Mouse (Mus musculus): ENCODE measurements at regions not wholly inside any gene's neighbourhood (a gene's known extent, or its start where the extent isn't known, plus 50 kb on each side); places are given as distances from the start of the nearest gene placed in this dataset.

GRCm38 (mm10) chr13:86274926-86275622 is 228.4 kb upstream of the Cox7c start:
- WGBS = 89% methylated on average over 2 of the region's 2 CpGs
- no peaks in the 10 kb centered on the region for H3K9me3 ChIP-seq
- no peaks in the 10 kb centered on the region for H3K27me3 ChIP-seq
- ATAC-seq (ENCODE audit: low FRiP score) = no peak
- H3K9ac ChIP-seq = no peak overlapping the region
- no peaks in the 10 kb centered on the region for H3K4me1 ChIP-seq
- H3K27ac ChIP-seq = no peak overlapping the region
- no peak overlapping the region for H3K4me3 ChIP-seq (replicated peaks)
- no peak overlapping the region for H3K4me2 ChIP-seq
- H3K36me3 ChIP-seq (replicated peaks) = no peaks in the 10 kb centered on the region

DNA sequence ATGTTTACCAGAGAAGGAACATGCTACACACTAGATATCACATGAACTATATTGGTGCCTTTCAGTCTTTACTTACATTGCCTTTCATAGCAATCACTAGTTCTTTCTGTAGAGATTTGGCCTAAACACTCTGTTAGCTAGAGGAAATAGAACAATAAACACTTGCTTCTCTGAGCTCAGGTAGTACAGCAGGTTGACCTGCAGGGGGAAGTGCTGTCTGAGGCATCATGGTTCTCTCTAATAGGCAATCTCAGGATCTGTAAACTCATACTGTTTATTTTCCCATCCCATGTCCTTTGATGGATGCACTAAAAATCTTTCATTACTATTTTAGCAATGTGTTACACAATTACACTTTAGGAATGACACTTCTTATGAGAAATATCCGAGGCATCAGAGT is 191.3 kb upstream of the Cox7c start:
- Histone ChIP-seq H3K4me1 (no peaks in the 10 kb centered on the region), H3K27me3 (no peaks in the 10 kb centered on the region), H3K4me3 (replicated peaks) (no peak overlapping the region), H3K9ac (no peak overlapping the region), H3K36me3 (replicated peaks) (no peaks in the 10 kb centered on the region), H3K4me2 (no peak overlapping the region), H3K27ac (no peak overlapping the region), H3K9me3 (no peaks in the 10 kb centered on the region)
- 91% methylated on average over 1 of the region's 1 CpGs for WGBS
- ATAC-seq (ENCODE audit: low FRiP score) = no peak

DNA sequence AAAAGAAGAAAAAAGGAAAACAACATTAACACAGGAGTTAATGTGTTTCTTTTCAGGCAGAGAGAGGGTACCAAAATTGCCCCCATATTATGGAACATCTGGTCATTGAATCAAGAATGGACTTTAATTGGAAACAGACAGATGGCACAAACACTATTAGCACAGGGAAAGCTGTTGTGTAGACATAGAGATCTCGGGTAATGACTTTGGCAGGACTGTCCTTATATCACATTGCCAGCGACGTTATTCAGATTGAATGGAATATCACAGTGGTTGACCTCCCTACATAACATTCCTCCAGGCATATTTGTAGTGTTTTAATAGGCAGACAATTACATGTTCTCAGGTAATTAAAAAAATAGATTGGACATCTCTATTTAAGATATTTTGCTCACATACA is 158.9 kb upstream of the Cox7c start:
- no peaks in the 10 kb centered on the region for H3K4me1 ChIP-seq
- 69% methylated on average over 3 of the region's 3 CpGs for WGBS
- H3K4me2 ChIP-seq = no peak overlapping the region
- ATAC-seq (ENCODE audit: low FRiP score) = peak; percentile 71; the same call in 1 of the 2 replicates
- no peak overlapping the region for H3K27ac ChIP-seq
- H3K27me3 ChIP-seq = no peaks in the 10 kb centered on the region
- H3K9me3 ChIP-seq = no peaks in the 10 kb centered on the region
- H3K9ac ChIP-seq = no peak overlapping the region
- no peak overlapping the region for H3K4me3 ChIP-seq (replicated peaks)
- no peaks in the 10 kb centered on the region for H3K36me3 ChIP-seq (replicated peaks)

DNA sequence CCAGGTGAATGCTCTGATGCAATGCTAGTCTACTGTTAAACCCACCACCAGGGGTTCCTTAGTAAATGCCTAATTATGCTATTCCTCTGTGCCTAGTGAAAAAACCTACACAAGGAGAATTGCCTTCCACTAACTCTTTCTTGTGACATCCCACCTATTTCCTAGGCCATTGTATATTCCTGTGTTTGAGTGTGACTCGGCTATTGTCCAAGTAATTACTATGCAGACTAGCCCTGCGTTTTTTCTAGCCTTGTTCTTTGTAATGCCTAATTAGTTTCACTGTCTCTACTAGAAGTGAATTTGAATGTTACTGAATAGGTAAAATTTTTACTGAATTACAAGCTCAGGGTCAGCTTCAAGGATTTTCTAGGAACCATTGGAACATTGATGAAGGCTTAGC is 133.8 kb upstream of the Cox7c start:
- Histone ChIP-seq H3K9ac (no peak overlapping the region), H3K4me3 (replicated peaks) (no peak overlapping the region), H3K4me1 (no peaks in the 10 kb centered on the region), H3K27ac (no peak overlapping the region), H3K36me3 (replicated peaks) (no peaks in the 10 kb centered on the region), H3K4me2 (no peak overlapping the region), H3K27me3 (no peaks in the 10 kb centered on the region), H3K9me3 (no peaks in the 10 kb centered on the region)
- WGBS = 34% methylated on average over 2 of the region's 2 CpGs
- no peak for ATAC-seq (ENCODE audit: low FRiP score)

- ATAC-seq (ENCODE audit: low FRiP score) = no peak
- no peak overlapping the region for H3K4me2 ChIP-seq
- H3K27ac ChIP-seq = no peak overlapping the region
- 79% methylated on average over 3 of the region's 3 CpGs for WGBS
- no peaks in the 10 kb centered on the region for H3K4me1 ChIP-seq
- no peaks in the 10 kb centered on the region for H3K27me3 ChIP-seq
- no peak overlapping the region for H3K9ac ChIP-seq
- H3K36me3 ChIP-seq (replicated peaks) = no peaks in the 10 kb centered on the region
- H3K4me3 ChIP-seq (replicated peaks) = no peak overlapping the region
- H3K9me3 ChIP-seq = no peaks in the 10 kb centered on the region
Observed at GRCm38 (mm10) chr13:86147331-86147730, 100.6 kb upstream of the Cox7c start.

- Histone ChIP-seq H3K9ac (no peak overlapping the region), H3K9me3 (no peaks in the 10 kb centered on the region), H3K4me3 (replicated peaks) (no peak overlapping the region), H3K4me1 (no peaks in the 10 kb centered on the region), H3K27ac (no peak overlapping the region), H3K4me2 (no peak overlapping the region), H3K36me3 (replicated peaks) (no peaks in the 10 kb centered on the region), H3K27me3 (no peaks in the 10 kb centered on the region)
- no peak for ATAC-seq (ENCODE audit: low FRiP score)
- 77% methylated on average over 6 of the region's 6 CpGs for WGBS
Observed at GRCm38 (mm10) chr13:86111372-86112094, 64.8 kb upstream of the Cox7c start.

GRCm38 (mm10) chr13:86102212-86102611 is 55.5 kb upstream of the Cox7c start:
- no peak overlapping the region for H3K27ac ChIP-seq
- H3K4me3 ChIP-seq (replicated peaks) = no peak overlapping the region
- H3K4me2 ChIP-seq = no peak overlapping the region
- H3K36me3 ChIP-seq (replicated peaks) = no peaks in the 10 kb centered on the region
- 88% methylated on average over 1 of the region's 1 CpGs for WGBS
- no peak for ATAC-seq (ENCODE audit: low FRiP score)
- H3K9ac ChIP-seq = no peak overlapping the region
- 0 out of 2 replicates have a peak, but pooled peaks cover 2% of the 10 kb centered on the region for H3K4me1 ChIP-seq
- no peaks in the 10 kb centered on the region for H3K9me3 ChIP-seq
- no peaks in the 10 kb centered on the region for H3K27me3 ChIP-seq

- Histone ChIP-seq H3K9ac (no peak overlapping the region), H3K4me2 (no peak overlapping the region), H3K9me3 (no peaks in the 10 kb centered on the region), H3K4me3 (replicated peaks) (no peak overlapping the region), H3K27ac (no peak overlapping the region), H3K36me3 (replicated peaks) (no peaks in the 10 kb centered on the region), H3K27me3 (no peaks in the 10 kb centered on the region), H3K4me1 (0 out of 2 replicates have a peak, but pooled peaks cover 2% of the 10 kb centered on the region)
- WGBS = 21% methylated on average over 2 of the region's 2 CpGs
- ATAC-seq (ENCODE audit: low FRiP score) = no peak
Observed at GRCm38 (mm10) chr13:86097836-86098235, 51.1 kb upstream of the Cox7c start.

DNA sequence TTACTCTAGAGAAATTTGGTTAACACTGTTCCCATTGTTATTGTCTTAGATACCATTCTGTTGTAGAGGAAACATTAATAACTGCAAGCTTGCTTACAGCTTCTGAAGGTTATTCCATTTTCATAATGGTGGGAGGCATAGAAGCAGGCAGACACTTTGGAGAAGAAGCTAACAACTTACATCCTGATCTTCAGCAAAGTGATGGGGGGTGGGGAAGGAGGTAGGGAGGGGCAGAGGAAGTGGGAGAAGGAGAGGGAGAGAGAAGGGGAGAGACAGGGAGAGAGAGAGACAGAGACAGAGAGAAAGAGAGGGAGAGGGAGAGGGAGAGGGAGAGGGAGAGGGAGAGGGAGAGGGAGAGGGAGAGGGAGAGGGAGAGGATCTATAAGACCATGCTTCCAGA is 50.6 kb upstream of the Cox7c start:
- Histone ChIP-seq H3K9me3 (no peaks in the 10 kb centered on the region), H3K4me2 (no peak overlapping the region), H3K27me3 (no peaks in the 10 kb centered on the region), H3K36me3 (replicated peaks) (no peaks in the 10 kb centered on the region), H3K9ac (no peak overlapping the region), H3K27ac (no peak overlapping the region), H3K4me3 (replicated peaks) (no peak overlapping the region), H3K4me1 (0 out of 2 replicates have a peak, but pooled peaks cover 2% of the 10 kb centered on the region)
- no peak for ATAC-seq (ENCODE audit: low FRiP score)
